Mouse (Mus musculus) brain, adult 10 weeks (tissue): ENCODE data around the gene 4930486L24Rik. TPM values are rescaled to one million over a fixed set of nuclear protein-coding genes. Genes with fewer than 3 reads are reported as not detected.

Experiments used
- polyA plus RNA-seq: library from polyadenylated mRNA; stranded (reverse); fragments of 350-450 nt; fragmentation: Illumina TruSeq; extraction: RNeasy Lipid Tissue Mini Kit (QIAGEN cat#74804); gene quantifications from one replicate; pipeline ENCODE4 v1.2.3, GENCODE M21; 2015; ENCODE audit warnings: low read depth, low replicate concordance

The 4930486L24Rik gene
- 0.40 TPM for polyA plus RNA-seq

DNA sequence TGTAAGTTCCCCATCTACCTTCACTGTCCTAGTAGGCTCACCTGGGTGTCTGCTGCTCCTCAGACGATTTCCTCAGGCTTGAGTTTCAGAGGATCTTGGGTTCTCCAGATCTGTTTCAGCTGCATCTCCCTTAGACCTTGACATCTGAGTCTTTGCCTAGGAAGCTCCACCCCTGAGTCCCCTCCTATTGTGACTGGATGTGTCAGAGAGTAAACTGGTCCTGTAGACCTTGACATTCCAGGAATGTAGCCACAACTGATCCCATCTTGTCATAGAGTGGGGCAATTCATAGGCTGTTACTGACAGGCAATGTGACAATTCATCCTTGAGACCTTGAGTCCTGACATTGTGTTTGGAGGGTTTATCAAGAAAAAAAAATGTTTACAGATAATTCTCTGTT, at the start of gene 4930486L24Rik:
TSS of gene 4930486L24Rik (minus strand) at position 195 of the 400 bp plus-strand sequence.

DNA sequence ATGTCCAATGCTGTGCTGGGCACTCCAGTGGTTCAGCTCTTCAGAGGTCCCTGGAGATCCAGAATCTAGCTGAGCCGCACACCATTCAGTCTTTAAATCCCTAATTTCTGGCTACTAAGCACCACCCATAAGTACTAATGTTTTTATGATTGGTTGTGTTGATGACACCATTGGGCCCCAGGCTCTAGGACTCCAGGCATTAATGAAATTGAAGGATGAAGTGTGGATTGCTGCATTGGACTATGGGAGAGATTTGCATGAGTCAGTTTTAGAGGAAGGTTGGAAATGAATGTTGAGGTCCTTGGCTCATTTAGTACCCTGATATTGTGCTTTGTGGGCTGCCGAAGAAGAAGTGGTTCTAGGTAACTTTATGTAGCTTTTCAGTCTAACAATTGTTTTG, 40.5 kb upstream of the 4930486L24Rik start, which contains the start of gene Tpbpb:
TSS of gene Tpbpb (minus strand) at position 101 of the 400 bp plus-strand sequence.

DNA sequence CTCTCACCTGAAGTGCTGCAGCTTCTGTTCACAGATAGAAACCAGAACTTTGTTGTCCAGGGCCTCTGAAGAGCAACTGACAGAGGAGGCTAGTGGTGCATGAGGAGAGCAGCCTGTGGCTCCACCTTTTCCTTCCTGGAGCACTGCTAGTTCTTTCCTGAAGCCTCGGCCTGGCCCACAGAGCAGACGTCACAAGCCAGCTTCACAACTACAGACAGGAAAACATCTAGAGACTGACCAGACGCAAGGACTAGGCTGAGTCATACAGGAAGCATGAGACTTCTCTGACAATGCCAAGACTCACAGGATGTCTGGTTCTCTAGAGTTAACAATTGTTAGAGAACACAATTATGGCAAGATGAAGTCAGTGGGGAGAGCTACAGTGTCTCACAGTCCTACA, 33.1 kb upstream of the 4930486L24Rik start, which contains the start of gene Ctla2b:
TSS of gene Ctla2b (minus strand) at position 120 of the 400 bp plus-strand sequence.

DNA sequence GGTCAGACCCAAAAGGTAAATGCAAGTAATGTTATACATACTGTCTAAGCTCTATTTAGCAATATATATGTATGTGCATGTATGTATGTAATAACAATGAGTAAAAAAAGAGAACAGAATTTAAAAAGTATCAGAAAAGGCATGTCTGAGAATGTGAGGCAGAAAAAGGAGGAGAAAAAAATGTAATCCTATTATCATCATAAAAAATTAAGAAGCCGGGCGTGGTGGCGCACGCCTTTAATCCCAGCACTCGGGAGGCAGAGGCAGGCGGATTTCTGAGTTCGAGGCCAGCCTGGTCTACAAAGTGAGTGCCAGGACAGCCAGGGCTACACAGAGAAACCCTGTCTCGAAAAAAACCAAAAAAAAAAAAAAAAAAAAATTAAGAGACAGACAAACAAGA, 32.5 kb upstream of the 4930486L24Rik start, which contains the start of gene Gm49392:
TSS of gene Gm49392 (minus strand) at position 101 of the 400 bp plus-strand sequence.

DNA sequence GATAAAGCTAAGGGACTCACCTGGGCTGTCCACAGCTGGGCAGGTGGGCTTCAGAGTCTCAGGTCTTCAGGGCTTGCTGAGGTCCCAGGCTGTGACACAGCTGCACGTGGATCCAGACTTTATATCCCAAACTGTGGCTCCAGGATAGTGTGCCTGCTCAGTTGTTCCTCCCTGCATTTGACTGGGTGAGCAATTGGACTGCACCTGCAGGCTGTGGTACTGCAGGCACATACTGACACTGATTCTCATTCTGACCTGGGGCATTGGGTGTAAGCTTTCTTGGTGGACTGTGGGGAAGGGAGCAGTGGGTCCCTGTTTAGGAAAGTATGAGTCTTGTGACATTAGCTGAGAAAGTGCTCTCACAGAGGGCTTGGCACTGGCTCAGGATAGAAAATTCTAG, 61.5 kb downstream of the 4930486L24Rik start, which contains the start of gene Ctsll3:
TSS of gene Ctsll3 (minus strand) at position 101 of the 400 bp plus-strand sequence.

Other genes starting within 250 kb of the 4930486L24Rik start
- not detected for gene BC051665, start 78.1 kb downstream of the 4930486L24Rik start, polyA plus RNA-seq
- not detected for gene Ctsll3, start 61.6 kb downstream of the 4930486L24Rik start, polyA plus RNA-seq
- gene Gm49392, start 32.4 kb upstream of the 4930486L24Rik start, polyA plus RNA-seq = not detected
- 1.7 TPM for gene Ctla2b, start 33.0 kb upstream of the 4930486L24Rik start, polyA plus RNA-seq
- gene Tpbpb, start 40.4 kb upstream of the 4930486L24Rik start, polyA plus RNA-seq = not detected
- gene Gm49393, start 71.1 kb upstream of the 4930486L24Rik start, polyA plus RNA-seq = not detected
- 0.54 TPM for gene Gm49391, start 72.1 kb upstream of the 4930486L24Rik start, polyA plus RNA-seq
- gene Ctla2a, start 72.2 kb upstream of the 4930486L24Rik start, polyA plus RNA-seq = 12.0 TPM
- not detected for gene Tpbpa, start 77.5 kb upstream of the 4930486L24Rik start, polyA plus RNA-seq
- not detected for gene Ctsj, start 141.5 kb upstream of the 4930486L24Rik start, polyA plus RNA-seq
- not detected for gene Ctsq, start 176.2 kb upstream of the 4930486L24Rik start, polyA plus RNA-seq